Mouse (Mus musculus): ENCODE measurements around the gene Kif13a. TPM values are rescaled to one million over a fixed set of nuclear protein-coding genes. Genes with fewer than 3 reads are reported as not detected.

Gene Kif13a
- total and polyA plus RNA-seq, 3 experiments = 13.6 to 40.6 (median 26.0) TPM

GRCm38 (mm10) chr13:46838551-46838950 lies 91.1 kb downstream of the Kif13a start:
- peak; percentile 25 for DNase-seq

DNA sequence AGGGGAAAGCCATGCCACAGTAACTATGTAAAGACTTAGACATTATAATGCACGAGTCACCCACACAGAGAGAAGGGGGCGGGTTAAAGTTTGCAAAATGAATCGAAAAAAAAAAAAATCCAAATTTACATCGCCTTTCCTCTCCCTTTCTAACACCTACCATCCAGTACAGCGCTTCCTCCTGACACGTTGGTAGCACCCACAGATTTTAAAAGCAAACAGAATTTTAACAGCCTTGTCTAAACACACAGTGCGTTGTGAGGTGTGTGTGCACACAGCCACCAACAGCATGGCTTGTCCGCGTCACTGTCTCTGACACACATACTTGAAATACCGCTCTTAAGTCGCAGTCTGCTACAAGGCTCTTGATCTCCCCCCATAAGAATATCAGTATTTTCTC lies 94.3 kb downstream of the Kif13a start:
- DNase-seq = no peak

DNA sequence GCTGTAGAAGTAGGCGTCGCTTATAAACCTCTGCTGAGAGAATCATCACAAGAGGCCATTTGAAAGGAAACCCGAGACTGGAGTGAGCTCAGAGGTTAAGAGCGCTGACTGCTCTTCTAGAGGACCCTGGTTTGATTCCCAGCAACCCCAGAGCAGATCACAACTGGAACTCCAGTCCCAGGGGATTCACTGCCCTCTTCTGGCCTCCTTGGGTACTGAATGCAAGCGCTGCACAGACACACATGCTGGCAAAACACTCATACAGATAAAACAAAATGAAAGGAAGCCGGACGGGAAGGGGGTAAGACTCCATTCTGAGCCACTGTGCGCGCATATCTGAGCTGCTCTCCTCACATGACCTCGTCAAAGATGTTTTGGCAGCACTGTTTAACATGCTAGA lies 94.9 kb downstream of the Kif13a start:
- no peak for DNase-seq

GRCm38 (mm10) chr13:46833586-46833985 lies 96.1 kb downstream of the Kif13a start:
- DNase-seq = no peak

GRCm38 (mm10) chr13:46832956-46833355 lies 96.7 kb downstream of the Kif13a start:
- DNase-seq = no peak

GRCm38 (mm10) chr13:46823271-46823670 lies 106.4 kb downstream of the Kif13a start:
- no peak for DNase-seq

DNA sequence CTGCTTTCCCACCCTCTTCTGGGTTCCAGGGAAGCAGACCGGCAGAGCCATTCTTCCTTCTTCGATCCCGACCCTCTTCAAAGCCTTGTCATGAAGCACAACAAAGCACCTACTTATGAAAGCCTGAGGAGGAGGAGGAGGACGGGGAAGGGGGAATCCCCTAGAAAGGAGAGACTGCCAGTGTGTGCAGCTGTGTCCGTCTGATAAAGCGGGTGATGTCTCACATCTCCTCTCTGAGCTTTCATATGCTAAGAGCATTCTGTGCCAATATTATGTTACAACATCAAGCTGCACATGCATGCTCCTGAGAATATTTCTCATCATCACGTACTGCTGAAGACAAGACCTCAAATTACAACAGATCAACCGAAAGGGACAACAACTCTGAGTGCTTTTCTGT lies 107.5 kb downstream of the Kif13a start:
- no peak for DNase-seq

- no peak for DNase-seq
Observed at GRCm38 (mm10) chr13:46819729-46820223, 109.9 kb downstream of the Kif13a start.

- no peak for DNase-seq
Observed at GRCm38 (mm10) chr13:46819202-46819728, 110.4 kb downstream of the Kif13a start.

DNA sequence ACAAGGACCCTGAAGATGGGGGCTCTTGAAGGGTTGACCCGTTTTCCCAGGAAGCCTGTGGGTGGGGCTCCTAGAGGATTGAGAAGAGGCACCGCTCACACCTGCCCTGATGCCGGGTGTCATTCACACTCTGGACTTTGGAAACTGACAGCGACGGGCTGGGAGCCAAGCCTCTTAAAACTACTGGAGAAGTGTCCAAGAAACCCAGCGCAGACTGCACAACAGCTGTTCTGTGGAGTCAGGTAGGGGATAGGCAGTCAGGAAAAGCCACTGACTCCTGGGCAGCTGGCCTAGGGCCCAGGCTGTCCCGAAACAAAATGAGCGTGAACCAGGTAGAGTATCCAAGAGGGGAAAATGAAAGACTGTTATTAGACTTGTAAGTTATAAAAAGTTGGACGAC lies 111.3 kb downstream of the Kif13a start:
- DNase-seq = no peak

DNA sequence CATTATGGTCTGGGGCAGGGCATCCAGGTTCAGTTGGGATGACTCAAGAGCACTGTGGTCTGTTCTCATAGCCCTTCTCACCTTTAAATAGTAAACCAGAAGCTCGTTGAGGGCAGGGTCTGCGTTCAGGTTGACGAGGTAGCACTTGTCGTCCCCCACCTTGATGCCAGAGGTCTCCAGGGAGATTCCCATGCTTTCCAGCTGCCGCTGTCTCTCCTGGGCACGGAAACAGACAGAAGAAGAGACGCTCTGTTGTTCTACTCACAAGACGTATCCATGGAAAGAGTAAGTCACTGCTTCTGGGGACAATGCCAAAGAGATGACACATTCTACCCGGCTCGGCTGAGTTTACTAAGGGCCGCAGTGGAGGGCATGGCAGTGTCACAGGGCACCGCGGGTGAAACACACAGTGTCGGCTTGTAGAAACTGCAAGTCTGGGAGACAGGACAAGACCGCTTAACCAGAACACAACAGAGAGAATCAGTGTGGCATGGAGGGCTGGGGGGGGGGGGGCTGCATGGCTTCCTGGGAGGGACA lies 117.0 kb downstream of the Kif13a start:
- DNase-seq = peak; percentile 86

- no peak for DNase-seq
Observed at GRCm38 (mm10) chr13:46811696-46812095, 118.0 kb downstream of the Kif13a start.

DNA sequence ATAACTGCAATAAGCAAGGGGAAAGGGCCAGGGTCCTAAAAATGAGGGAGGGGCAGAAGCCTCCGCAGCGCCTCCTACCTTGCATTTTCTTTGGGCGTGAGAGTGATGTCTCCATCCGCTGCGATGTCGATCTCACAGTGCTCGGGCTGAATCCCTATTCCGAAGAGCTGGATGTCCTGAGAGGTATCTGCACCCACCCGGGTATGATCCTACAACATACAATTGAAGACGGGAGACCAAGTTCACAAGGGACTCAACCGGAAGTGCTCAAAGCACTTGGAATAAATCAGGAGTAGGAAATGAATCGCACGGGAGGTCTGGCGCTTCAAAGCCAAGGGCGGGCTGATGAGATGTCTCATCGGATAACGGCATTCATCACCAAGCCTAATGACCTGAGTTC lies 119.1 kb downstream of the Kif13a start:
- DNase-seq = no peak

- peak; percentile 25 for DNase-seq
Observed at GRCm38 (mm10) chr13:46810098-46810497, 119.6 kb downstream of the Kif13a start.

- DNase-seq = no peak
Observed at GRCm38 (mm10) chr13:46807901-46808300, 121.8 kb downstream of the Kif13a start.

- DNase-seq = no peak
Observed at GRCm38 (mm10) chr13:46801196-46801595, 128.5 kb downstream of the Kif13a start.

- peak; percentile 47 for DNase-seq
Observed at GRCm38 (mm10) chr13:46798156-46798555, 131.5 kb downstream of the Kif13a start.

DNA sequence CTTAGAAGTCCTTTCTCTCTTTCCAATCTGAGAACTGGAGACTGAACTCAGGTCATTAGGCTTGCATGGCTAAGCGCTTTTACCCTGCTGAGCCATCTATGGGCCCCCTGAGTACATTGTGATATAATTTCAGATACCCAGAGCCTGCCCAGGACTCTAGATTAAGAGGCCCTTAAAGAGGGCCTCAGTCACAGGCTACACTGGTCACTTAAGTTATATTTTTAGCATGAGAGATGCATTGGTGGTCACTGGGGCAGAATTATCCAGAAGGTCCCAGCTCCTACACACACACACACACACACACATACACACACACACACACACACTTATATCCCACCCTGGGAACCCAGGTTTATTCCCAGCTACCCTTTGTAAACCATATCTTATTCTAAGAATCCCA lies 133.3 kb downstream of the Kif13a start:
- no peak for DNase-seq

DNA sequence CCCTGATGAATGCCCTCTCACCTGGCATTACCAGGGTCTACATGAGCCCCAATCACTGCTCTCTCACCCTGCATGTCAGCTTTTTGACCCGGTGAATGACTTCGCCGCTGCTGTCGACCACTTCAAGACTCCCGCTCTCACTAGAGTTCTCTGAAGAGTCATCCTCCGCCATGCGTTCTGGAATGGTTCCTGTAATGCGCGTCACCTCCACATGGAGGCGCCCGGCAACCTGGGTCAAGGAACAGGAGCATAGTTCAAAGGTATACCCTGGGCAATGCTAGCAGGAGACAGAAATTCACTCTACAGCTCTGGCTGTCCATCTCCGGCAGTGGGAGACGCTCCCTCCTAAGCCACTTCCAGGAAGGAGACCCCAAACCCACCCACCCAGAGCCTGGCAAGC lies 135.8 kb downstream of the Kif13a start:
- no peak for DNase-seq

GRCm38 (mm10) chr13:46788452-46788851 lies 141.2 kb downstream of the Kif13a start:
- no peak for DNase-seq

DNA sequence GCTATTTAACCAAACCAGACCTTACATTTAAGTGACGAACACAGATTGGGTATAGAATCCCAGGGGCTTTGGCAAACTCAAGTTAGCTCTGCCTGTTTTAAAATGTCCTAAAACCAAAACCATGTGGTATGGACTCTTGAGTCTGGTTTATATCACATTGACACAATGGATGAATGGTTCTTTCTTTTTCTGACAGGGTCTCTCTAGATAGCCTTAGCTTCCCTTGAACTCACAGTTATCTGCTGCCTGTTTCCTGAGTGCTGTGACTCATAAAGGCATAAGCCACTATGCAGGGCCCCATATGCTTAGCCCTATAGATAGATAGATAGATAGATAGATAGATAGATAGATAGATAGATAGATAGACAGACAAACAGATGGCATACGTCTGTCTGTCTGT lies 142.8 kb downstream of the Kif13a start:
- no peak for DNase-seq

- no peak for DNase-seq
Observed at GRCm38 (mm10) chr13:46786064-46786561, 143.6 kb downstream of the Kif13a start.

DNA sequence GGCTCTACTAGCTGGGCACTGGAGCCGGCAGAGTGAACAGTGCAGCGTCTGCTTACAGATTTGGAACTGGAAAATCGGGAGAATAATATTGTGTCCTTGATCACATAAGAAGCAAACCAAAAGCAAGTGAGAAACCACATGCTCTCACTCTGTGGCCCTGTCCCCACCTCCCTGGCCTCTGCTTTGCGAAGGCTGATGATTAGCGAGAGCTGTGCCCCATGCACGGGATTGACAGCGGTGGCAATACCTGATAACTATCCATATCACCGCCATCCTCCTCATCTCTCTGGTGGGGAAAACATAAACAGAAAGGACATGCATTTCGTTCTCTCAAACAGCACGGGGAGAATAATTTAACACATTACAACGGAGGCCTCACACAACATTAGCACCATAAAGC lies 149.3 kb downstream of the Kif13a start:
- no peak for DNase-seq

GRCm38 (mm10) chr13:46779831-46780230 lies 149.8 kb downstream of the Kif13a start:
- no peak for DNase-seq

Measured in adrenal gland, adult 2 months (tissue).